Mouse (Mus musculus) gonadal fat pad, adult 2 months (tissue): ENCODE measurements around the gene Gm42688. TPM values are rescaled to one million over a fixed set of nuclear protein-coding genes. Genes with fewer than 3 reads are reported as not detected.
"Not testable (repeated sequence)": the region's sequence is repeated elsewhere in the genome, so short reads cannot be mapped to it uniquely, and the experiment has no call there.

Experiments used
- DNase-seq: peaks from one replicate; pipeline ENCODE4 v3.0.0-alpha.2; 2012; ENCODE audit warnings: low read depth
- polyA plus RNA-seq: library from polyadenylated mRNA; depleted of rRNA; stranded (reverse); fragments of >200 nt; gene quantifications from 2 replicates; pipeline ENCODE4 v1.2.3, GENCODE M21; 2012; rRNA removed

Gm42688 gene
- polyA plus RNA-seq, 1 experiment = 4.4 TPM

- DNase-seq = no peak
Measured at GRCm38 (mm10) chr6:83138056-83138455, 36.6 kb downstream of the Gm42688 start.

GRCm38 (mm10) chr6:83140044-83140443 is 38.6 kb downstream of the Gm42688 start:
- no peak for DNase-seq

GRCm38 (mm10) chr6:83141636-83142035 is 40.2 kb downstream of the Gm42688 start:
- DNase-seq = no peak

GRCm38 (mm10) chr6:83142211-83142731 is 40.9 kb downstream of the Gm42688 start:
- DNase-seq = no peak

- no peak for DNase-seq
Measured at GRCm38 (mm10) chr6:83142886-83143285, 41.5 kb downstream of the Gm42688 start.

- DNase-seq = no peak
Measured at GRCm38 (mm10) chr6:83145209-83145608, 43.8 kb downstream of the Gm42688 start.

- no peak for DNase-seq
Measured at GRCm38 (mm10) chr6:83145805-83146204, 44.4 kb downstream of the Gm42688 start.

GRCm38 (mm10) chr6:83147280-83147679 is 45.9 kb downstream of the Gm42688 start:
- no peak for DNase-seq

GRCm38 (mm10) chr6:83151721-83152120 is 50.3 kb downstream of the Gm42688 start:
- no peak for DNase-seq

GRCm38 (mm10) chr6:83153038-83153437 is 51.6 kb downstream of the Gm42688 start:
- no peak for DNase-seq

- DNase-seq = no peak
Measured at GRCm38 (mm10) chr6:83153485-83153884, 52.1 kb downstream of the Gm42688 start.

GRCm38 (mm10) chr6:83155552-83156238 is 54.3 kb downstream of the Gm42688 start:
- DNase-seq = no peak

GRCm38 (mm10) chr6:83156259-83156684 is 54.9 kb downstream of the Gm42688 start, which contains the start of the genes Wdr54 and 1700003E16Rik:
Gene Wdr54 (minus strand): TSS chr6:83156397.
Gene 1700003E16Rik (plus strand): TSS chr6:83156404.
- no peak for DNase-seq

GRCm38 (mm10) chr6:83159456-83159855 is 58.0 kb downstream of the Gm42688 start:
- not testable (repeated sequence) for DNase-seq

Other genes starting within 250 kb of the Gm42688 start
- 0.62 and 0.66 TPM in 2 replicates for gene Sema4f, start 161.8 kb upstream of the Gm42688 start, polyA plus RNA-seq
- gene M1ap, start 154.7 kb upstream of the Gm42688 start, polyA plus RNA-seq = 3.7 and 4.2 TPM in 2 replicates
- 26.9 and 28.3 TPM in 2 replicates for gene Dok1, start 68.1 kb upstream of the Gm42688 start, polyA plus RNA-seq
- gene Loxl3, start 67.4 kb upstream of the Gm42688 start, polyA plus RNA-seq = 9.8 and 12.1 TPM in 2 replicates
- 269 and 309 TPM in 2 replicates for gene Aup1, start 47.1 kb upstream of the Gm42688 start, polyA plus RNA-seq
- gene Htra2, start 46.3 kb upstream of the Gm42688 start, polyA plus RNA-seq = 38.5 and 44.7 TPM in 2 replicates
- gene Dqx1, start 43.8 kb upstream of the Gm42688 start, polyA plus RNA-seq = 1.3 and 1.4 TPM in 2 replicates
- not detected in 2 replicates for gene Tlx2, start 31.3 kb upstream of the Gm42688 start, polyA plus RNA-seq
- 15.8 and 23.1 TPM in 2 replicates for gene Pcgf1, start 23.7 kb upstream of the Gm42688 start, polyA plus RNA-seq
- 1.9 and 2.5 TPM in 2 replicates for gene Lbx2, start 15.2 kb upstream of the Gm42688 start, polyA plus RNA-seq
- gene Ccdc142, start within 50 bp of the Gm42688 start, polyA plus RNA-seq = 5.8 and 6.5 TPM in 2 replicates
- gene Mrpl53, start 7.4 kb downstream of the Gm42688 start, polyA plus RNA-seq = 71.5 and 89.4 TPM in 2 replicates
- 55.3 and 56.3 TPM in 2 replicates for gene Mogs, start 13.9 kb downstream of the Gm42688 start, polyA plus RNA-seq
- 187 and 193 TPM in 2 replicates for gene Wbp1, start 19.9 kb downstream of the Gm42688 start, polyA plus RNA-seq
- 17.1 and 30.1 TPM in 2 replicates for gene Ino80b, start 23.8 kb downstream of the Gm42688 start, polyA plus RNA-seq
- 30.2 and 41.3 TPM in 2 replicates for gene Rtkn, start 33.8 kb downstream of the Gm42688 start, polyA plus RNA-seq
- 2.9 and 3.6 TPM in 2 replicates for gene Wdr54, start 54.8 kb downstream of the Gm42688 start, polyA plus RNA-seq
- 2.7 and 4.4 TPM in 2 replicates for gene 1700003E16Rik, start 54.8 kb downstream of the Gm42688 start, polyA plus RNA-seq
- gene Dctn1, start 64.3 kb downstream of the Gm42688 start, polyA plus RNA-seq = 101 and 114 TPM in 2 replicates
- 0.96 and 2.3 TPM in 2 replicates for gene Slc4a5, start 118.2 kb downstream of the Gm42688 start, polyA plus RNA-seq
- gene Mthfd2, start 224.3 kb downstream of the Gm42688 start, polyA plus RNA-seq = 37.8 and 49.5 TPM in 2 replicates
- 39.3 and 41.2 TPM in 2 replicates for gene Mob1a, start 224.4 kb downstream of the Gm42688 start, polyA plus RNA-seq
- gene Bola3, start 247.5 kb downstream of the Gm42688 start, polyA plus RNA-seq = 20.1 and 20.2 TPM in 2 replicates